Mouse (Mus musculus): ENCODE measurements around the gene Trpv5. TPM values are rescaled to one million over a fixed set of nuclear protein-coding genes. Genes with fewer than 3 reads are reported as not detected.

The Trpv5 gene
- total RNA-seq (2021) = not detected
- long read RNA-seq, experiment 1 = 0 reads
- long read RNA-seq, experiment 2 = 0 reads

DNA sequence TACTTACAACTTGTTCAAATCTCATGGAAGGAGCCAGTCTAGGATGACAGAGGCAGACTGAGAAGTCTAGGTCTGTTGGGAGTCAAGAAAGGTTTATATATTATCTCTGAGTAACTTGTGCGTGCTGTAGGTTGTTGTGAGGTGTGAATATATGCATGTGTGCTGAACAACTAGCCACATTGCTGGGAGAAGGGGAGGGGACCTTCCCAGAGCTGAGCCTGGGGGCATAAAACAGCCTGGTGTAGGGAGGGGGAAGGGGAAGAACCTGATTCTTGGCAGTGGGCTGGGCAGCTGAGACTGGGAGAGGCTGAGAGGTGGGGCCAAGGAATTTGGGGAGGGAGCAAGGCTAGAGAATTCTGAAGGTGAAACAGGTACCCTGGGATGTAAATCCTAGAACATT lies at the start of gene Trpv5:
Trpv5 (minus strand) TSS at position 101 of the 400 bp plus-strand sequence.
- Histone ChIP-seq H3K4me3 (no peak within 1 kb of the TSS), H3K27ac (no peak within 1 kb of the TSS)
- DNase-seq = no peak
- no peak for TF ChIP-seq CTCF (IDR thresholded peaks at IDR 0.05)
- intact Hi-C loops (cut with DNase I) = no loop called here

DNA sequence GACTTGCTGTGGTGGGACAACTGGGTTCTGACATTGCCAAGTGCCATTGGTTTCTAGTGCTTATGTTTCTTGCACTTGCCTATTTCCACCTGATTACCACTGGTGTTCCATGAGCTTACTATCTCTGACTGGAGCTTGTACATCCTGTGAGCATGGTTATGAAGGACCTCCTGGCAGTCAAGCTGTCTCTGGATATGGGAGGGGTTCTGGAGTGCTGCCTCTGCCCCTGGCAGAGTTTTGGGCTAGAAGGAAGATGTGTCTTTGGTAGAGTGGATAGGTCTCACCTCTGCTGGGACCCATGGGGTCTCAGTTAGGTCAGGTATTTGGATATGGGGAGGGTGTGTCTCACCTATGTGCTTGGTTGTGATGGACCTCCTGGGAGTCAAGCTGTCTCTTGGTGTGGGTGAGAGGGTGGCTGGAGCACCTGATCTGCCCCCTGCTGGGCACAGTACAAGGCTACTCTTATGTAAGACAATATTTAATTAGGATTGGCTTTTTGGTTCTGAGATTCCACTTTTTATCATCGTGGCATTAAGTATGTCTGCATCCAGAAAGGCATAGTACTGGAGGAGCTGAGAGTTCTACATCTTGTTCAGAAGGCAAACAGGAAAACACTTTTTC lies 47.5 kb upstream of the Trpv5 start:
- no peak for TF ChIP-seq CTCF (IDR thresholded peaks at IDR 0.05)
- DNase-seq = no peak
- Histone ChIP-seq H3K4me3 (no peak overlapping the region), H3K27ac (no peak overlapping the region)
- intact Hi-C loops (cut with DNase I) = no loop called here

DNA sequence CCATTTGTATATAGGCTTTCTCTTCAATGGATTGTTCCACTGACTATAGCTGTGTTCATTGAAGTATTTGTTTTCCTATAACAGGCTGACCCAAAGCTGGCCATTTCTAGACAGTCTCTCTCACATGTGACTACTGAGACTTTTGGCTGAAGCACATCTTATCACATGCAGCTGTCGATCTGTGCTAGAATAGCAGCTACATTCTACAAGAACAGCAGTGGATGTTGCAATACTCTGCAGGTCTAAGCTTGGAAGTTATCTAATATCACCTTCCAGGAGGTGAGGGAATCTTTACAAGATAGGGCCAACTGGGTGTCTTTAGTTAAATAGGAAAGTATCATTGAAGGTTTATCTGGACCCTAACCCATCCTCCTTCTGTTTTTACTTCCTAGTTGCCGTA lies 40.9 kb upstream of the Trpv5 start:
- no peak for DNase-seq
- H3K27ac ChIP-seq = no peak overlapping the region
- no peak overlapping the region for H3K4me3 ChIP-seq
- intact Hi-C loops (cut with DNase I) = no loop called here
- no peak for TF ChIP-seq CTCF (IDR thresholded peaks at IDR 0.05)

DNA sequence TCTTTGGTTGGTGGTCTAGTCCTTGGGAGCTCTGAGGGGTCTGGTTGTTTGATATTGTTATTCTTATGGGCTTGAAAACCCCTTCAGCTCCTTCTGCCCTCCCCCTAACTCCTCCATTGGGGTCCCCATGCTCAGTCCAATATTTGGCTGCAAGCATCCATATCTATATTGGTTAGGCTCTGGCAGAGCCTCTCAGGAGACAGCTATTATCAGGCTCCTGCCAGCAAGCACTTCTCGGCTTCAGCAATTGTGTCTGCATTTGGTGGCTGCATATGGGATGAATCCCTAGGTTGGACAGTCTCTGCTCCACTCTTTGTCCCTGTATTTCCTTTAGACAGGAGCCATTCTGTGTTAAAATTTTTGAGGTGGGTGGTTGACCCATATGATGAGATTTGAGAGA lies 29.7 kb upstream of the Trpv5 start:
- H3K4me3 ChIP-seq = no peak overlapping the region
- intact Hi-C loops (cut with DNase I) = no loop called here
- no peak overlapping the region for H3K27ac ChIP-seq
- no peak for DNase-seq
- no peak for TF ChIP-seq CTCF (IDR thresholded peaks at IDR 0.05)

DNA sequence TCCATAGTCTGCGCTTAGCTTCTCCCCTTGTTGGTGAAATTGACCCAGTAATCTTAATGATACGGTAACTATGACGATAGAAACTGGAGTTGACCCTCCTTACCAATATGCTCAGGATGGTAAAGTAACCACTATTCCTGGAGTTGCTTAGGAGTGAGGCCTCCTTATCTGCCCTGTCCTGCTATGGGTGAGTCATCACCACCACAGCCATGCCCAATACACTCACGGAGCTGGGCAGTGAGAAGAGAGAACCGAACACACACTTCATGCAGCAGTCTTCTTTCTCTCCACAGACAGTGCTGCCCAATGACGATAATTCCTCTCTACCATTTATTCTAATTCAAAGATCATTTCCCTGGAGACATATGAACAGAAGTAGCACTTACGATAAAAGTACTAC lies 25.7 kb upstream of the Trpv5 start:
- TF ChIP-seq CTCF (IDR thresholded peaks at IDR 0.05) = no peak
- intact Hi-C loops (cut with DNase I) = no loop called here
- no peak overlapping the region for H3K4me3 ChIP-seq
- DNase-seq = no peak
- no peak overlapping the region for H3K27ac ChIP-seq

DNA sequence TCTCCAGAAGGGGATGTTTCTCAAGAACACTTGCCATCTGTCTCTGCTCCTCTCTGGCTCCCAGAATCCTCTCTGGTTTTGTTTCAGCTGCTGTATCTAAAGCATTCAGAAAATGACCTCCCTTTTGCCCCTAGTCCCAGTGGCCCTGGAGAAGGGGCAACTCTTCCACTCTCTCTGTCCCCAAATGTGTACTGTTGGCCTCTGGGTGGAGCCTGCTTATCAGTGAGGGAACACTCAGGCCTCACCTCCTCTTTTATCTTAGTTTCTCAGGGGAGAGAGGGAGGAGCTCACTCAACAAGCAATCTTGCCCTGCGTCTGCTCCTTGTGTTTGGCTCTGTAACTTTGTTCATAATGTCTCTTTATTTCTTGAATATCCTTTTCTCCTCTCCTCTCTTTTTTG lies 23.6 kb upstream of the Trpv5 start, which contains the start of gene Kel:
Kel (minus strand) TSS at position 217 of the 400 bp plus-strand sequence.
- intact Hi-C loops (cut with DNase I) = no loop called here
- DNase-seq = no peak
- H3K4me3 ChIP-seq = no peak within 1 kb of the TSS
- no peak for TF ChIP-seq CTCF (IDR thresholded peaks at IDR 0.05)
- H3K27ac ChIP-seq = no peak within 1 kb of the TSS

DNA sequence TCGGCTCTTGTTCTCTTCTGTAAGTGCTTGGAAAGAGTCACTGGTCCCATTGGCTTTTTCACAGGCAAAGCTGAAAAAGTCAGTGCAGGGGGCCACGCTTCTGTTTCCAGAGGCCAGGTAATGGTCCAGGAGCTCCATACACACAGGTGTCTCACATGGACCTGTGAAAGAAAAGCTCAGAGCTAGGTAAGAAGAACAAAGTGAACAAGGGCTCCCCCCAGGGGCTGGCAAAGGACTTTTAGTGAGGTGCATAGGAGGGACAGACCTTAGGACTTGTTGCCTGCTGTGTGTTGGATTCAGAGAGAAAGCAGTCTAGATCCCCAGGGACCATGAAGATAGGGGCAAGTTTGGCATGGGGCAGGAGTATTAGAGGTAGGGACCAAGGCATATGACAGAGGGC lies 22.4 kb upstream of the Trpv5 start:
- DNase-seq = no peak
- H3K27ac ChIP-seq = no peak overlapping the region
- TF ChIP-seq CTCF (IDR thresholded peaks at IDR 0.05) = no peak
- intact Hi-C loops (cut with DNase I) = no loop called here
- H3K4me3 ChIP-seq = no peak overlapping the region

DNA sequence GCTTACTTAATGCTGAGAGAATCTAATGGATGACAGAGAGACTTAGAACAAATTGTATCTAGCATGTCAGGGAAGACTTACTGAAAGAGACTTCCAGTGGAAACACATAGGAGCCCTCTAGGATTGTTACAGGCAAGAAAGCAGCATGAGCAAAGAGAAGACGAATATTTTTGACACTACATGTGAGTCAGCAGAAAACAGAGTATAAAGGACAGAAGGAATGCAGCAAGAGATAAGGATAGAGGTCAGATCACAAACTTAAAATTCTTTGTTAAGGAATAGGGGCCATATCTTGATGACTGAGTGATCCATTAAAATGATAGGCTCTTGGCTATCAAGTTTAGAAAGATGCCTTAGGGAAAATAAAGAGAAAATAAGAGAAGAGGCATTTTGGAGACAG lies 20.7 kb upstream of the Trpv5 start:
- DNase-seq = no peak
- no peak overlapping the region for H3K4me3 ChIP-seq
- TF ChIP-seq CTCF (IDR thresholded peaks at IDR 0.05) = no peak
- intact Hi-C loops (cut with DNase I) = no loop called here
- H3K27ac ChIP-seq = no peak overlapping the region

DNA sequence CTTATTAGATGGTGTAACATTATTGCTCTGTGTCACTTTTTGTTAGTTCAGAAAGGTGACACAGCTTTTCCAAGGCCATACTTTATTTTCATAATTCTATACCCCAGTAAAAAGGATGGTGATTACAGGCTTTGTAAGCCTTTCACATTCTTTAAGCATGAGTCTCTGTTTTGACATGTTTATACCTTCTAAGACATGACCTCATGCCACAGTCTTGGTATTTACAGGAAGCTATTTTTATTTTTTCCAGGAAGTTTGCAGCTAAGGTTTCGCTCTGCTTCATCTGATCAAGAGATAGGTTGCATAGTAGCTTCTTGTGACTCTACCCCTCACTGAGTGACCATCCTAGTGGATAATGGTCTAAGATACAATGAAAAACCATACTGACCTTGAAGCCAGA lies 13.8 kb upstream of the Trpv5 start:
- no peak for TF ChIP-seq CTCF (IDR thresholded peaks at IDR 0.05)
- no peak overlapping the region for H3K4me3 ChIP-seq
- DNase-seq = no peak
- no peak overlapping the region for H3K27ac ChIP-seq
- intact Hi-C loops (cut with DNase I) = no loop called here

DNA sequence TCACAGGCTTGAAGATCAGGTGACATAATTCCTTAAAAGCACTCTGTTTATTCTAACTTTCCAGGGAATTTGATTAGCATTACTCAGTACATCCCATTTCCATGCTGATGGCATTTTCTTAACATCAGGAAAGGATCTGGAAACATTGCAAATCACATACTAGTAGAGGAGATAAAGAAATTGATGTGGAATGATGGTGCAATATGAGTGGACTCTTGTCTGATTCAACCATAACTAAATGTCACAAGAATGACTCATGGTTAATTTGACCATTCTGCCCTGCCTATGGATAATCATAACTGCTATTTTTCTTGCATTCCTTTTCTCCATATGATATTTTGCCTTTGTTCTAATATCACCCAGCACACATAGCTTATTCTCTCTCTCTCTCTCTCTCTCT lies 11.6 kb upstream of the Trpv5 start:
- no peak for DNase-seq
- Histone ChIP-seq H3K27ac (no peak overlapping the region), H3K4me3 (no peak overlapping the region)
- intact Hi-C loops (cut with DNase I) = no loop called here
- no peak for TF ChIP-seq CTCF (IDR thresholded peaks at IDR 0.05)

DNA sequence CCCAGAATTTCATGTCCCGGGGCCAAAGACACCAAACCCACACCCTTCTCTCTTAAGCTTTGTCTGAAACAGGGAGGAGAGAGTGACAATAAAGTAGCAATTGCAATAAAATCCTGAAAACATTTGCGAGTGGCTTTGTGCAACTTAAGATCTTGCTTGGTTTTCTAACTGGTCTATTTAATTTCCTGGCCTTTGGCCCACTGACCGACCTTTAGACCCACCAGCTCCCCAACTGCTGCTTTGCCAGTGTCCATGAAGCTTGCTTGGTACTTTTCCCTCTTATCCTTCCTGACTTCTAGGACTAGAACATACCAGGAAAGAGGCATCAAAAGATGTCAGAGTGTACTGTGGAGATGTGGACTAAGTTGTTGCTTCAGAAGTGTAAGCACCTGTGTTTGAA lies 5.0 kb upstream of the Trpv5 start:
- no peak overlapping the region for H3K4me3 ChIP-seq
- TF ChIP-seq CTCF (IDR thresholded peaks at IDR 0.05) = no peak
- DNase-seq = no peak
- intact Hi-C loops (cut with DNase I) = no loop called here
- H3K27ac ChIP-seq = no peak overlapping the region

DNA sequence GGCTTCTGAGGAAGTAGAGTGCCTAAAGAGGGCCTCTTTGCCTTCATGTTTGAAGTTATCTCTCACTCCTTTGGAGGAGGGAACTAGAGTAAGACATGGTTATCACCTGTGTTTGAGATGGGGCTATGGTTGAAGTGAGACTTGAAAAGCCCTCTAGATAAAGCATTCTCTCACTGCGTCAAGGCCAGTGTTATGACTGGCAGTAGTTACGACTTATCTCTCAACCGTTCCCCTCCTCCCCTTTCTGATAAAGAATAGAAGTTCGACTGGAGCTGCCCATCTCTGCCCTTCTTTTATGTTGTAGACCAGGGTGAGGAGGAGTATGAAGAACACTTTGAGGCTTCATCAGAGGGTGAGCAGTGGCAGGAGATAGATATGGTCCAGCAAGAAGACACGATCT lies 4.3 kb upstream of the Trpv5 start:
- H3K27ac ChIP-seq = no peak overlapping the region
- no peak for TF ChIP-seq CTCF (IDR thresholded peaks at IDR 0.05)
- no peak overlapping the region for H3K4me3 ChIP-seq
- intact Hi-C loops (cut with DNase I) = no loop called here
- DNase-seq = no peak

DNA sequence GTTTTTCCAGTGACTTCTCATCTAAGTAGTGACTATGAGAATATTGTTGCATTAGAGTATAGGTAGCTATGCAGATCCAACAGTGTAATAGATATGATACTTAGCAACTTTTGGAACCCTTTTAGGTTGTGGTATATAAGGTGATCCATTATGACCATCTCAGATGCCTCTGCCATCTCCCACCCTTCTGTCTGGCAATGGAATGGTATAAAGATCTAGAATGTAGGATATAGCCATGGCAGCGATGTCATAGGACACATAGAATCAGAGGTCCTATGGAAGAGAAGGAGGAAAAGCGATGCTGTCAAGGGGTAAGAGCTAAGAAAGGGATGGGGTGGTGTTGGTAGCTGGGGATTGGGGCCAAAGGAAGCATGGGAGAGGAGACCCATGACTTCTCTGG lies 3.6 kb upstream of the Trpv5 start, which contains the start of gene Llcfc1:
Llcfc1 (plus strand) TSS at position 301 of the 400 bp plus-strand sequence.
- no peak for TF ChIP-seq CTCF (IDR thresholded peaks at IDR 0.05)
- DNase-seq = no peak
- no peak within 1 kb of the TSS for H3K27ac ChIP-seq
- no peak within 1 kb of the TSS for H3K4me3 ChIP-seq
- intact Hi-C loops (cut with DNase I) = no loop called here

DNA sequence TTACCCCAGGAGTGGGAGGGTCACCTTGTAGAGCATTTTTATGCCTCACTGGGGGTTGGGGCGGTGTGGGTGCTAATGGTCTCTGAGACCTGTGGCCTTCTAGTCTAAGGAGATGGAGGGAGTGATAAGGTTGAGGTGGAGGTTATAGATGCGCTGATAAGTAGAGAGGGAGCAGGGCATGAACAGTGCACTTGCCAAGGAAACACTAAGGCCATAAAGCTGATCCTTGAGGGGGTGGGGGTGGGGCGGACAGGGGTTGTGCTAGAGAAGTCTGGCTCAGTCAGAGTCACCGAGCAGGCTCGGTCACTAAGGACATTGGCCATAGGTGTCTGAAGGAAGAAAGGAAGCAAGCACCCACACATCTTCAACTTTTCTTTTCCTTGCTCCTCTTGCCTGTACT lies 1.1 kb upstream of the Trpv5 start:
- DNase-seq = no peak
- H3K27ac ChIP-seq = no peak overlapping the region
- TF ChIP-seq CTCF (IDR thresholded peaks at IDR 0.05) = no peak
- intact Hi-C loops (cut with DNase I) = no loop called here
- H3K4me3 ChIP-seq = no peak overlapping the region
